Mouse (Mus musculus): ENCODE results near the gene Caskin1.

Gene Caskin1

DNA sequence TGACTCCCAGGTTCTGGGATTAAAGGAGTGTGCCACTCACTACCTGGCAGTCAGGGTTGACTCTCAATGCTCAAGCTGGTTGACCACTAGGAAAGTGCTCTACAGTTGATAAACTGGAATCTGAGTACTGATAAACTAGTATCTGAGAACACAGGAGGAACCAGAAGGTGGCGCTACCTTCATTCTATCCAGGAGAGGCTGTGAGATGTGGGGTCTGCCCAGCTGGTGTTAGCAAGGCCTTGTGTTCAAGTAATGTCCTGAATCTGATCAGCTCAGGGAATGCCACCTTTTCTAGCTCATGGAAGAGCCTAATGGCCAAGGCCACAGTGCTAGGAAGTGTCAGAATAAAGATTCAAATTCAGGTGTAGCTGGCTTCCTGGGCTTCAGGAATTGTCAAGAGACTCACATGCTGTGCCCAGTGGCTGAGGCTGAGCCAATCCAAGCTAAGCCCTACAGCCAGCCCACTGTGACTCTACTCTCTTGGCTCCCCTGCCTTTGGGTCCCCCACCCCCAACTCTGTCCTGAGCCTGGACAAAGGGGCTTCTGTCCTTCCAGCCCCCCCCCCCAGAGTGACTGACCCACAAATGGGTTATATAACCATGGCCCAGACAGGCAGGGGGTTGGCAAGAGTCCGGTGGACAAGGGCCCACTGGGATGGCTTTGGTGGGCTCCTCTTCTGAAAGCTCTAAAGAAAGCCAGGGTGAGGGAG, 6.4 kb downstream of the Caskin1 start:
- peak; percentile 82 for DNase-seq (ENCODE audit: low spot score)

GRCm38 (mm10) chr17:24495443-24495842, 7.0 kb downstream of the Caskin1 start:
- no peak for DNase-seq (ENCODE audit: low spot score)

DNA sequence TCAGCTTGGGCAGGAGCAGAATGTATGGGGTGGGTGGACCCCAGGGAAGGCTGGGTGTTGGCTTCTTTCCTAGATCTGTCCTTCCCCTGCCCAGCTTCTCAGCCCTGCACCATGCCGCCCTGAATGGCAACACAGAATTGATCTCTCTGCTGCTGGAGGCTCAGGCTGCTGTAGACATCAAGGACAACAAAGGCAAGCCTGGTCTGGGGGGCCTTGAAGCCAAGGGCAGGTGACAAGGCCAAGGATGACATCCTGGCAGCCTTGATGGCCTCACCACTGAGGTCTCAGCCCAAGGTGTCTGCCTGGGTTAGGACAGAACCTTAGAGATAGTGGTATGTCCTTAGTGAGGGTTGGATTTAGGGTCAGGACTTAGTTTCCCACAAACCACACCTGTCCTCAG, 7.6 kb downstream of the Caskin1 start:
- DNase-seq (ENCODE audit: low spot score): no peak

- DNase-seq (ENCODE audit: low spot score): peak; percentile 34
These were observed 13.8 kb downstream of the Caskin1 start for GRCm38 (mm10) chr17:24502208-24502607.

GRCm38 (mm10) chr17:24504085-24504484, 15.7 kb downstream of the Caskin1 start:
- DNase-seq (ENCODE audit: low spot score): no peak

GRCm38 (mm10) chr17:24505286-24505955, 17.0 kb downstream of the Caskin1 start:
- DNase-seq (ENCODE audit: low spot score): no peak

DNA sequence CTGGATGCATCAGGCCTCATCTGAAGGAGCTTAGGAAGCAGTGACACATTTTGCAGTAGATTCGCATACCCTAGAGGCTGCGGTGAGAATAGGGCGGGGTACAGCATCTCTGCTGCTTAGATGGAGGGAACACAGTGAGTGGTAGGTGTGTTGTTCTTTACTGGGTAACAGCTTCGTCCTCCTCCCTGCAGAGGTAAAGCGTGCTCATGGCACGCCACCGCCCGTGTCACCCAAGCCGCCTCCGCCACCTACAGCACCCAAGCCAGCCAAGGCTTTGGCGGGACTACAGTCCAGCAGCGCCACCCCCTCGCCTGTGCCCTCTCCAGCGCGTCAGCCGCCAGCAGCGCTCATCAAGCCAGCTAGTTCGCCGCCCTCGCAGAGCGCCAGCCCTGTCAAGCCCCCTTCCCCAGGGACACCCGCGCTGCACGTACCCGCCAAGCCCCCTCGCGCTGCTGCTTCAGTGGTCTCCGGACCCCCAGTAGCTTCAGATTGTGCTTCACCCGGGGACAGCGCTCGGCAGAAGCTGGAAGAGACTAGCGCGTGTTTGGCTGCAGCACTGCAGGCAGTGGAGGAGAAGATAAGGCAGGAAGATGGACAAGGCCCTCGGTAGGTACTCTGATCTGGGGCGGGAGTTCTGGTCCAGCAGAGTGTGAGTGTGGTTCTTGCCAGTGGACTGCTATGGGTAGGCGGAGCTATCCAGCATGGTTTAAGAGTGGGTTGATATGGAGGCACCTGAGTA, 18.1 kb downstream of the Caskin1 start:
- peak; percentile 20 for DNase-seq (ENCODE audit: low spot score)

GRCm38 (mm10) chr17:24507129-24507664, 18.8 kb downstream of the Caskin1 start:
- no peak for DNase-seq (ENCODE audit: low spot score)

DNA sequence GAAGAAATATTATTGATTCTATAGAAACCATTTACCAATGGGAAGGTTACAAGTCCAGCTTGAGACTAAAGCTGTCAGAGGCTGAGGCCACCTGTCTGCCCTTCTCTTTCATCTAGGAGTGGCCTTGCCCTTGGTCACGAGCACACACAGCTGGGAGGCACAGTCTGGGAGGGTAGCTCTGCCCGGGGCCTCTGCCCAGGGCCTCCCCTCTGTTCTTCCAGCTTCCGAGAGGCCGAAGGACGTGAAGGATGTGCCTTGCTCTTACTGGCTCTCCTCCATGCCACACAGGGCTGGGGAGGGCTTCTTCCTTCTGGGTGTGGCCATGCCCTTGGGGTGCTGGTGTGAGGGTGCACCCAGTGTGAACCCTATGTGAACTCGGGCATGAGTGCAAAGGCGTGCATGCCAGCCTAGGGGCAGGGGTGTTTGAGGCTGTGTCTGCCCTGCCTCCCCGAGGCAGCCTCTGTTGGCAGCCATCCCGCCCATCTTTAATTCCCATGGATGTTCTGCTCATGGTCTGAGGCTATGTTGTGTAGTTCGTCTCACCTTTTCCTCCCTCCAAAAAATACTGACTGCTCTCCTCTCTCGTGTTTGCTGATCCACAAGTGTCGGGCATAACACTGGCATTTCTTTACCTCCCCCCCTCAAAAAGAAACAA, 19.5 kb downstream of the Caskin1 start:
- no peak for DNase-seq (ENCODE audit: low spot score)

DNA sequence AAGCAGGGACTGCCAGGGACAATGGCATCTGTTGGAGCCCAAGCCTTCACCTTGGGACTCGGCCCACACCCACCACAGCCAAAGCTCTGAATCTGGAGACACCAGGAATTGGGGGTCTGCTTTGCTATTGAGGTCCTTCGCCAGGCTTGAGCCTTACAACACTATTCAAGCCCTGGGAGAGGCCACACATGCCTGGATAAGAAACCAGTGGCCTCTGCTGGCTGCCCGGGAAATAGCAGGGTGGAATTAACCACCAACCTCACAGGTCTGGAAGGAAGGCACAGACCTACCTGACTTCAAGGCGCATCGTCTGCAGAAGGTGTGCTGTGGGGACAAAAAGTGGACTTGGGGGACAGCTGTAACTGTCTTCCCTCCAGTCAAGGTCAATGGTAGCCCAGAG, 25.2 kb downstream of the Caskin1 start:
- DNase-seq (ENCODE audit: low spot score): peak; percentile 53

GRCm38 (mm10) chr17:24514270-24515257, 26.2 kb downstream of the Caskin1 start:
- no peak for DNase-seq (ENCODE audit: low spot score)

- no peak for DNase-seq (ENCODE audit: low spot score)
These were observed 32.0 kb downstream of the Caskin1 start for GRCm38 (mm10) chr17:24520450-24520849.

GRCm38 (mm10) chr17:24524734-24525133, 36.3 kb downstream of the Caskin1 start:
- DNase-seq (ENCODE audit: low spot score): no peak

DNA sequence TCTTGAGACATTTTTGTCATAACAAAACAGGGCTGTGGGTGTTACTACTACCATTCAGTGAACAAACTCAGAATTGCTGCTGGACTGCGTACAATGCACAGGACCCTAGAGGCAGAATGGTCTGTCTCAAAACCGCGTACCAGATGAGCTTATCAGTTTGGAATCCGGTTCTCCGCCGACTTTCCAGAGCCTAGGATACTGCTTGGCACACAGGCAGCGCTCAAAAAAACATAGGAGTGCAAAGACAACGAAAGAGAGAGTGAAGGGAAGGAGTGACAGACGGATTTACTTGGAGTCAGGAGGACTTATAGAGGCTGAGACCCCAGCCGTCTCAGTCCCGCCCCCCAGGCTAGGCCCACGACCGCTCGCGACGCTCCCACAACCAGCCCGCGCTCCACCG, 38.9 kb downstream of the Caskin1 start:
- peak; percentile 12 for DNase-seq (ENCODE audit: low spot score)

GRCm38 (mm10) chr17:24527723-24528559, 39.5 kb downstream of the Caskin1 start, which contains the start of gene Traf7:
TSS of gene Traf7 (minus strand) at chr17:24527938.
- DNase-seq (ENCODE audit: low spot score): peak; percentile 99

DNA sequence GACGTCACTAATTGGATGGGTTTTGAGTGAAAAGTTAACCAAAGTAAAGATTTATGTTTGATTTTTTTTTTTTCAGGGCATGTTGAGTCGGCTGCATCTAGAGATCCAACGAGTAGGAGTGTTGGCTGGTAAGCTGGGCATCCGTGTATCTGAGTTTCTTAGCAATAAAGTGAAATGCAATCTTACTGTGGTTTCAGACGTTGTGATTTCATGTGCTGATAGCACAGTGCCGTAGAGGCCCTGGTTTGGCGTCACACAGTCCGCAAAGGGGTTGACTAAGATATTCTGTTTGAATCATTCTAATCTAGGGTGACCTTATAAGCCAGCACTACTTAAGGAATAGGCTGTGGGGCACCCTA, 40.1 kb downstream of the Caskin1 start:
- peak; percentile 12 for DNase-seq (ENCODE audit: low spot score)

DNA sequence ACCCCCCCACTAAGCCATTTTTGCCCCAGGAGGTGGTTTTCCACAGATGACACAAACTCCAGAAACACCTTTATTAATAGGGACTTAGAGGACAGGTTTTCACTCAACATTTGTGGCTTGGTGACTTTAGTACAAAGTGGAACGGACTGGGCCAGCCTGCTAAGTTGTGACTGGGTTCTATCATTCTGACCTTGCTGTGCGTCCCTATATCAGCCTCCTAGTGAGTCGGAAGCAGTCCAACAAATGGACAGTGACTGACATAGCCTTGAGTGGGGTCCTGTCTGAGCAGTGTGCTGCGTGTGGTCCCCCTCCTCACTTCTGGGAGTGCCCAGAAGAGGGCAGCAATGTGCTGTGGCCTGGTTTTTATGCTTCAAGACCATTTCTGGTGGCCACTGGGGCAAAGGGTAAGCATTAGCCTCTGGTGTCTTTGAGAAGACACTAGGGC, 40.6 kb downstream of the Caskin1 start:
- DNase-seq (ENCODE audit: low spot score): peak; percentile 89

GRCm38 (mm10) chr17:24529883-24530282, 41.5 kb downstream of the Caskin1 start:
- no peak for DNase-seq (ENCODE audit: low spot score)

- peak; percentile 53 for DNase-seq (ENCODE audit: low spot score)
These were observed 42.1 kb downstream of the Caskin1 start for GRCm38 (mm10) chr17:24530361-24531050.
